Mouse (Mus musculus): ENCODE data around the gene Exosc7. TPM values are rescaled to one million over a fixed set of nuclear protein-coding genes. Genes with fewer than 3 reads are reported as not detected.

Gene Exosc7
- total RNA-seq (2018; cell fraction: chromatin; rRNA removed) = 10 to 100 TPM; 15.5 to 83.1 (median 40.6) TPM
- total RNA-seq (2018; cell fraction: cytosol; rRNA removed) = 10 to 100 TPM in 22 of 26 experiments, 1 to 10 TPM in 4; 5.0 to 17.3 (median 14.2) TPM
- 10 to 100 TPM in 25 of 26 experiments, 1 to 10 TPM in 1; 9.5 to 61.6 (median 22.4) TPM for total RNA-seq (2018; cell fraction: nucleus; rRNA removed)
- 11.6 to 28.4 TPM (median 12.5 TPM) in 3 replicates for polyA plus RNA-seq (2018)

GRCm38 (mm10) chr9:123112805-123113521, at the start of gene Exosc7, which contains the start of gene Zdhhc3:
Gene Exosc7 (plus strand): TSS chr9:123113215.
Gene Zdhhc3 (minus strand): TSS chr9:123113205.
- under 1% methylated on average over 73 of the region's 79 CpGs for WGBS (ENCODE audit: missing documents)
- peaks cover 78% of the 10 kb centered on the region for H3K79me2 ChIP-seq (ENCODE audit: inconsistent target)
- H3K27ac ChIP-seq = peak within 1 kb of the TSS; percentile 34
- no peaks in the 10 kb centered on the region for H3K36me3 ChIP-seq (ENCODE audit: inconsistent target)
- peak within 1 kb of the TSS; percentile 77 for H3K4me3 ChIP-seq (ENCODE audit: inconsistent target)

DNA sequence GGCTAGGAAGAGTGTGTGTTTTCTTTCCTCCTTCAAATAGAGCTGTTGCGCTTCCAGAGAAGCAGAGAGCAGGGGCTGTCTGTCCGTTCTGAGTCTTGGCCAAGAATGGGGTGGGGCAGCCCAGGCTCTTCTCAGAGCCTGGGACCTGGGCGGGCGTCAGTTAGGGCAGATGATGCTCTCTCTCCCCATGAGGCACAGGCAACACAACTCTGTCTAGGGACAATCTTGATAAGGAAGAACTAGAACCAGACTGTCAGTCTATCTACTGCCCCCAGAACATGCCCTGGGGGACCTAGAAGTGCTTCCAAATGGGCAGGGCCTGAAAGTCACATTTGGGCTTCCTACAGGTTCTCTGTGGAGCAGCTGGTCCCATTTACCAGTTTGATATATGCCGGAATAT, 33.9 kb upstream of the Exosc7 start:
- no peaks in the 10 kb centered on the region for H3K79me2 ChIP-seq (ENCODE audit: inconsistent target)
- no peak overlapping the region for H3K4me3 ChIP-seq (ENCODE audit: inconsistent target)
- 97% methylated on average over 5 of the region's 5 CpGs for WGBS (ENCODE audit: missing documents)
- H3K36me3 ChIP-seq (ENCODE audit: inconsistent target) = peaks cover 78% of the 10 kb centered on the region
- H3K27ac ChIP-seq = no peak overlapping the region

- Histone ChIP-seq H3K36me3 (ENCODE audit: inconsistent target) (peaks cover 80% of the 10 kb centered on the region), H3K27ac (no peak overlapping the region), H3K4me3 (ENCODE audit: inconsistent target) (no peak overlapping the region), H3K79me2 (ENCODE audit: inconsistent target) (no peaks in the 10 kb centered on the region)
- 95% methylated on average over 7 of the region's 7 CpGs for WGBS (ENCODE audit: missing documents)
Measured at GRCm38 (mm10) chr9:123080355-123080754, 32.7 kb upstream of the Exosc7 start.

- Histone ChIP-seq H3K4me3 (ENCODE audit: inconsistent target) (no peak overlapping the region), H3K79me2 (ENCODE audit: inconsistent target) (no peaks in the 10 kb centered on the region), H3K27ac (no peak overlapping the region), H3K36me3 (ENCODE audit: inconsistent target) (peaks cover 85% of the 10 kb centered on the region)
- 100% methylated on average over 1 of the region's 1 CpGs for WGBS (ENCODE audit: missing documents)
Measured at GRCm38 (mm10) chr9:123080796-123081195, 32.2 kb upstream of the Exosc7 start.

DNA sequence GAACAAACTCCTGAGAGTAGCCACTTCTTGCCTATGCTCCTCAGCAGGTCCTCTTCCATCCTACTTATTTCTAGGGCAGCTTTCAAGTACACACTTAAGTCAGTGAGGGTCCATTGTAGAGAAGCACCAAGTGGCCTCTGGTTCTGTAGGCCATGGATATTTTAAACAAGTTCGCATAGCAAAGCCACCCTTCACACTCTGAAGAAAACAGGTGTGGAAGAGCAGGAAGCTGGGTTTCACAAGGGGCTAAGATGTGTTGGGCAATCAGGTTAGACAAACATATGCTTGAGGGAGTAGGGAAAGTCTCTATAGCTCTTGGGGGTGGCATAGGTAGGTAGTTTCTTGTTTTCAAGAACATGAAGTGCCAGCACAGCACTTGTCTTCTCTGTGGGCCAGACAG, 27.6 kb upstream of the Exosc7 start:
- Histone ChIP-seq H3K27ac (no peak overlapping the region), H3K79me2 (ENCODE audit: inconsistent target) (no peaks in the 10 kb centered on the region), H3K36me3 (ENCODE audit: inconsistent target) (peaks cover 78% of the 10 kb centered on the region), H3K4me3 (ENCODE audit: inconsistent target) (no peak overlapping the region)
- WGBS (ENCODE audit: missing documents) = 31% methylated on average over 1 of the region's 1 CpGs

DNA sequence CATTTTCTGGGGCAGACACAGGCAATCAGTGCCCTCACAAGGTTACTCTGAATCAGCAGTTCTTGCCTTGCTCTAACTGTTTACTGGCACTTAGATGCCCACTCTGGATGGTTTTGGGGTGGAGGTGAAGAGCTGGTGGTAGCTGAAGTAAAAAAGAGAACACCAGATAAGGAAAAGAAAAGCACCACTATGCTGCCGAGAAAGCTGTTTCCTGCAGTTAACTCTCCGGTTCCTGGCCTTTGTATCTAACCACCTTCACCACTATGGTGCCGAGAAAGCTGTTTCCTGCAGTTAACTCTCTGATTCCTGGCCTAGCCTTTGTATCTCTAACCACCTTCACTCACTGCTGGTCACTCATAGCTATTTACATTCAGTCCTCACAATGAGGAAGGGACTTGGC, 25.5 kb upstream of the Exosc7 start:
- Histone ChIP-seq H3K79me2 (ENCODE audit: inconsistent target) (no peaks in the 10 kb centered on the region), H3K36me3 (ENCODE audit: inconsistent target) (peaks cover 56% of the 10 kb centered on the region), H3K27ac (no peak overlapping the region), H3K4me3 (ENCODE audit: inconsistent target) (no peak overlapping the region)
- 42% methylated on average over 3 of the region's 3 CpGs for WGBS (ENCODE audit: missing documents)

DNA sequence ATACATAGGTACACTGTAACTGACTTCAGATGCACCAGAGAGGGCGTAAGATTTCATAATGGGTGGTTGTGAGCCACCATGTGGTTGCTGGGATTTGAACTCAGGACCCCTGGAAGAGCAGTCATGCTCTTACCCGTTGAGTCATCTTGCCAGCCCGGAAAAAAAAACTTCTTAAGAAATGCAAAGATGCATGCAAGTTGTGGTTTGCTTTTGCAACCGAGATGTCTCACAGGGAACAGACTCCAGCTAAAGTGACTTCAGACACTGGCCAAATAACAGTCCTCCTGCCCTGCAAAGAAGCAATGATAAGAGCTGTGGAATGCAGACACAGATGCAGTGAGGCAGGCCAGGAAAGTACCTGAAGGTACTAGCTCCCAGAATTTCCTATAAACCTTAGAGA, 22.2 kb upstream of the Exosc7 start:
- Histone ChIP-seq H3K79me2 (ENCODE audit: inconsistent target) (no peaks in the 10 kb centered on the region), H3K4me3 (ENCODE audit: inconsistent target) (no peak overlapping the region), H3K27ac (no peak overlapping the region), H3K36me3 (ENCODE audit: inconsistent target) (peaks cover 43% of the 10 kb centered on the region)
- WGBS (ENCODE audit: missing documents) = 38% methylated on average over 4 of the region's 4 CpGs

DNA sequence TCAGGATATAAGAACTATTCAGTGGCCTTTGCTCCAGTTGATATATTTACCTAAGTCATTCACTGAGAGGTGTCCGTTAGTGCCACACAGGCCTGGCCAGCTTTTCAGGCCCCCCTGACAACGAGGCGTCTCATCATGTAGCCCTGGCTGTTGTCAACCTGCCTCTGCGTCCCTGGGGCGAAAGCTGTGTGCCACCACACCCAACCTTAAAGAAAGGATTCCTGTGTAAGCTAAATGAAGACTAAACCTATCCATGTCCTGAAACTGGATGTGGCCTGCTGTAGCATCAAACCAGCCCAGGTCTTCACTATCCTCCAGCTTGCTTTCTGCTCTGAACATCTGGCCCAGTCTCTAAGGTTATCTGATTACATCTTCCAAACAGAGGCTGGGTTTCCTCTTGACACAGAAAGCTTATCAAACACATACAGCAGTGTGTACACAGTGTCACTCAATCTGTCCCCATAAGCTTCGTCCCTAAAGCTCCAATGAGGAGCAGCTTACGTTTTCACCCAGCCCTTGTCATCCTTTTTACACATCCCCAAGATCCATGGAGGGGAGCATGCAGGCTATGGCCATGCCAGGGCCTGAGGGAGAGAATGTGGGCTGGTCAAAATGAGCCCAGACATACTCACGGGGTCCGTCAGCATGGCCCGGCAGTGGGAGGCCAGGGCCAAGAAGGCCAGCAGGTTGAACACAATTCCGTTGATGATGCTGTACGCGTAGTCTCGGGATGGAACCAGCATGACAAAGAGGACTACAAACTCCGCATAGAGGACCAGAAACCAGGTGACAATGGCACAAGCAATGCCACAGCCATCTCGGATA, 13.2 kb upstream of the Exosc7 start:
- Histone ChIP-seq H3K36me3 (ENCODE audit: inconsistent target) (peaks cover 57% of the 10 kb centered on the region), H3K27ac (no peak overlapping the region), H3K4me3 (ENCODE audit: inconsistent target) (no peak overlapping the region), H3K79me2 (ENCODE audit: inconsistent target) (peaks cover 28% of the 10 kb centered on the region; the same call in 1 of the 2 replicates)
- 95% methylated on average over 15 of the region's 16 CpGs for WGBS (ENCODE audit: missing documents)

- Histone ChIP-seq H3K79me2 (ENCODE audit: inconsistent target) (peaks cover 64% of the 10 kb centered on the region), H3K27ac (no peak overlapping the region), H3K36me3 (ENCODE audit: inconsistent target) (peaks cover 24% of the 10 kb centered on the region), H3K4me3 (ENCODE audit: inconsistent target) (no peak overlapping the region)
Measured at GRCm38 (mm10) chr9:123103425-123103824, 9.6 kb upstream of the Exosc7 start.

- no peak overlapping the region for H3K27ac ChIP-seq
- no peak overlapping the region for H3K4me3 ChIP-seq (ENCODE audit: inconsistent target)
- peaks cover 73% of the 10 kb centered on the region for H3K79me2 ChIP-seq (ENCODE audit: inconsistent target)
- peaks cover 16% of the 10 kb centered on the region for H3K36me3 ChIP-seq (ENCODE audit: inconsistent target)
Measured at GRCm38 (mm10) chr9:123104362-123104761, 8.7 kb upstream of the Exosc7 start.

GRCm38 (mm10) chr9:123107186-123107585, 5.8 kb upstream of the Exosc7 start:
- no peak overlapping the region for H3K4me3 ChIP-seq (ENCODE audit: inconsistent target)
- no peak overlapping the region for H3K27ac ChIP-seq
- H3K36me3 ChIP-seq (ENCODE audit: inconsistent target) = no peaks in the 10 kb centered on the region; the same call in none of the 2 replicates
- peaks cover 94% of the 10 kb centered on the region for H3K79me2 ChIP-seq (ENCODE audit: inconsistent target)
- WGBS (ENCODE audit: missing documents) = 100% methylated on average over 4 of the region's 4 CpGs

GRCm38 (mm10) chr9:123109188-123109587, 3.8 kb upstream of the Exosc7 start:
- H3K79me2 ChIP-seq (ENCODE audit: inconsistent target) = peaks cover 92% of the 10 kb centered on the region
- 70% methylated on average over 7 of the region's 7 CpGs for WGBS (ENCODE audit: missing documents)
- H3K36me3 ChIP-seq (ENCODE audit: inconsistent target) = no peaks in the 10 kb centered on the region; the same call in none of the 2 replicates
- no peak overlapping the region for H3K27ac ChIP-seq
- no peak overlapping the region for H3K4me3 ChIP-seq (ENCODE audit: inconsistent target)

GRCm38 (mm10) chr9:123111751-123112221, 1.2 kb upstream of the Exosc7 start:
- H3K27ac ChIP-seq = peak overlapping the region; percentile 34; the same call in 1 of the 2 replicates
- H3K36me3 ChIP-seq (ENCODE audit: inconsistent target) = no peaks in the 10 kb centered on the region
- WGBS (ENCODE audit: missing documents) = 47% methylated on average over 8 of the region's 8 CpGs
- H3K79me2 ChIP-seq (ENCODE audit: inconsistent target) = peaks cover 90% of the 10 kb centered on the region
- H3K4me3 ChIP-seq (ENCODE audit: inconsistent target) = peak overlapping the region; percentile 77

- peaks cover 69% of the 10 kb centered on the region for H3K79me2 ChIP-seq (ENCODE audit: inconsistent target)
- peak overlapping the region; percentile 74 for H3K4me3 ChIP-seq (ENCODE audit: inconsistent target)
- peaks cover 4% of the 10 kb centered on the region; the same call in 1 of the 2 replicates for H3K36me3 ChIP-seq (ENCODE audit: inconsistent target)
- peak overlapping the region; percentile 34 for H3K27ac ChIP-seq
- 68% methylated on average over 5 of the region's 6 CpGs for WGBS (ENCODE audit: missing documents)
Measured at GRCm38 (mm10) chr9:123113931-123114330, 916 bp downstream of the Exosc7 start.
